8 mouse cellular contexts compared by ENCODE assay signal in the genomic region with DNA sequence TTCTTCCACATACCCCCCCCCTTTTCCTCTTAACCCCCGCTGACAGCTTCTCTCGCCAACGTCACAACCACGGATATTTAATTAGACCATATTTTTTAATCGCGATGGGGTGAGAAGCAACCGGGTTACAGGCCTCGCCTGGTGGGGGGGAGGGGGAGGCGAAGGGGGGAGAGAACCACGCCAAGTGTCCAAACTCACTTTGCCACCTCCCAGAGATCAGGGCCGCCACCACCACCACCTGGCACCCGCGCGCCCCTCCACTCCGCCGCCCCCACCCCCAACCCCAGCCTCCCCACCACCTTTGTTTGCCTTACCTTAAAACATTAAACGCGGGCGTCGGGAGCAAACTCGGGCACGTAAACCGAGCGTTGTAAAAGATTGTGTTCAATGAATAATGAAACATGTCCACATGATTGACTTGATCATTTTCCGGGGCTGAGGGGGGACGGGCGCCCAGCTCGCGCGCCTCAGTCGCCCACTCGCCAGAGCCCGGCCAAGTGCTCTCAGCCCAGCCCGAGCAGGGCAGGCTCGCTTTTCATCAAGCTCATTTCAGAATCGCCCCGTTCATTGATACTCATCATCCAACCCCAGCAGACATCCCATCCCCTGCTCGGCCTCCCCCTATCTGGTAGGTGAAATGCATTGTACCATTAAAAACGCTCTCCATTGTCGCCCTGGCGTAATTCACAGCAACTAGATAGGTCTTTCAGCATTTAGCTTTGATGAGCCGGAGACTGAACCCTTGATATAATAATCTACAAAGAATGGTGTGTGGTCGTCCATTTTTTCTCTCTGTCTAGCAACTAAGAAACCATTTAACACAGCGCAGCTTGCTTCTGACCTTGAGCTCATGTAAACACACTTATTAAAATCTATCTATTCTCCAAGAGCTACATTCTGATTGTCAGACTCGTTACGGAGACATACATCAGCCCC. TPM values are rescaled to one million over a fixed set of nuclear protein-coding genes. Genes with fewer than 3 reads are reported as not detected.
DNase-seq lines count a peak whose midpoint lies in the region; ATAC-seq and TF ChIP-seq lines count a peak whose summit lies in the region.

No protein-coding gene starts in this region.

- H3K9me3 ChIP-seq in lung, embryonic 15.5 days, result no peaks in the 10 kb centered on the region
- no peaks in the 10 kb centered on the region for H3K9me3 ChIP-seq in forebrain, postnatal 0 days (ENCODE audit: low read length)
- no peaks in the 10 kb centered on the region for H3K9me3 ChIP-seq in neural tube, embryonic 15.5 days (replicated peaks)

- peak overlapping the region; percentile 64 for H3K9ac ChIP-seq in lung, embryonic 15.5 days
- H3K9ac ChIP-seq in forebrain, postnatal 0 days, result peak overlapping the region; percentile 52
- peak overlapping the region; percentile 73 for H3K9ac ChIP-seq in neural tube, embryonic 15.5 days (replicated peaks)

- intact Hi-C loops in left cerebral cortex, postnatal 4 days (cut with DNase I), result loop anchor here (5.0 kb wide), 1 partner anchor 395 kb away; no protein-coding TSS in a partner anchor

- peaks cover 41% of the 10 kb centered on the region for H3K4me1 ChIP-seq in lung, embryonic 15.5 days
- H3K4me1 ChIP-seq in cerebellum, adult 2 months (ENCODE audit: control insufficient read depth, insufficient read depth, low read length), result 0 out of 2 replicates have a peak, but pooled peaks cover 3% of the 10 kb centered on the region
- H3K4me1 ChIP-seq in forebrain, postnatal 0 days (ENCODE audit: insufficient read depth), result 0 out of 2 replicates have a peak, but pooled peaks cover 10% of the 10 kb centered on the region
- H3K4me1 ChIP-seq in neural tube, embryonic 15.5 days, result peaks cover 48% of the 10 kb centered on the region

- peak; percentile 32; the same call in 1 of the 2 replicates for TF ChIP-seq POLR2A in cerebellum, adult 2 months (IDR thresholded peaks at IDR 0.05; ENCODE audit: borderline replicate concordance, insufficient read depth, low read length)

- WGBS in lung, embryonic 15.5 days, result 1% methylated on average over 43 of the region's 46 CpGs
- WGBS in cerebellum, adult 2 months, result under 1% methylated on average over 46 of the region's 46 CpGs
- 2% methylated on average over 46 of the region's 46 CpGs for WGBS in forebrain, postnatal 0 days
- under 1% methylated on average over 45 of the region's 46 CpGs for WGBS in neural tube, embryonic 15.5 days

- peak overlapping the region; percentile 60 for H3K4me3 ChIP-seq in lung, embryonic 15.5 days
- H3K4me3 ChIP-seq in cerebellum, adult 2 months (replicated peaks; ENCODE audit: insufficient read depth, low read depth, low read length), result peak overlapping the region; percentile 92
- H3K4me3 ChIP-seq in forebrain, postnatal 0 days (ENCODE audit: low read depth, low read length), result peak overlapping the region; percentile 58
- peak overlapping the region; percentile 66 for H3K4me3 ChIP-seq in neural tube, embryonic 15.5 days (replicated peaks)

- no peaks in the 10 kb centered on the region for H3K36me3 ChIP-seq in lung, embryonic 15.5 days
- no peaks in the 10 kb centered on the region for H3K36me3 ChIP-seq in forebrain, postnatal 0 days (ENCODE audit: insufficient read depth)
- no peaks in the 10 kb centered on the region for H3K36me3 ChIP-seq in neural tube, embryonic 15.5 days

- H3K27ac ChIP-seq in lung, embryonic 15.5 days, result no peak overlapping the region
- peak overlapping the region; percentile 81 for H3K27ac ChIP-seq in cerebellum, adult 2 months (ENCODE audit: insufficient read depth, low read length)
- H3K27ac ChIP-seq in forebrain, postnatal 0 days (ENCODE audit: low read depth, low read length), result peak overlapping the region; percentile 72
- peak overlapping the region; percentile 86 for H3K27ac ChIP-seq in neural tube, embryonic 15.5 days (replicated peaks)

- no peak for DNase-seq in lung, adult 18-20 months
- DNase-seq in cerebellum, adult 2 months, result peak; percentile 72 to 75
- DNase-seq in forebrain, postnatal 0 days, result peak; percentile 63
- DNase-seq in left cerebral cortex, postnatal 4 days, result peak; percentile 69

- ATAC-seq in lung, embryonic 15.5 days (ENCODE audit: borderline replicate concordance, extremely low read depth, low FRiP score, low TSS enrichment), result no peak
- peak; percentile 5; the same call in 1 of the 2 replicates for ATAC-seq in forebrain, postnatal 0 days
- ATAC-seq in neural tube, embryonic 15.5 days (ENCODE audit: low FRiP score), result peak; percentile 20; the same call in 1 of the 2 replicates
- ATAC-seq in activated CD4-positive, CD25-positive, alpha-beta regulatory T cell, adult 4 months, result no peak
- ATAC-seq in megakaryocyte progenitor cell, adult 5-6 weeks (replicated peaks; ENCODE audit: poor library complexity), result no peak

- TF ChIP-seq CTCF in cerebellum, adult 2 months (IDR thresholded peaks at IDR 0.05; ENCODE audit: borderline replicate concordance, insufficient read depth, low read depth, low read length), result no peak
- TF ChIP-seq CTCF in forebrain, postnatal 0 days (IDR thresholded peaks at IDR 0.05; ENCODE audit: low read depth), result no peak

- H3K27me3 ChIP-seq in lung, embryonic 15.5 days, result peaks cover 88% of the 10 kb centered on the region
- H3K27me3 ChIP-seq in cerebellum, adult 2 months (ENCODE audit: control insufficient read depth, insufficient read depth, low read length), result no peaks in the 10 kb centered on the region
- H3K27me3 ChIP-seq in forebrain, postnatal 0 days (ENCODE audit: insufficient read depth, low read length), result peaks cover 10% of the 10 kb centered on the region; the same call in 1 of the 2 replicates
- peaks cover 4% of the 10 kb centered on the region; the same call in 1 of the 2 replicates for H3K27me3 ChIP-seq in neural tube, embryonic 15.5 days (replicated peaks)

- H3K4me2 ChIP-seq in lung, embryonic 15.5 days, result peak overlapping the region; percentile 99
- H3K4me2 ChIP-seq in forebrain, postnatal 0 days (ENCODE audit: low read depth), result peak overlapping the region; percentile 99
- H3K4me2 ChIP-seq in neural tube, embryonic 15.5 days, result peak overlapping the region; percentile 98

RNA-seq across cellular contexts. Expression of a gene that starts 0.8 kb away (rescaled TPM):
- 9.4 and 10.7 TPM in 2 replicates for polyA plus RNA-seq in lung, embryonic 15.5 days (2015; fragmentation: Nextera tagmentation; extraction: Ambion mirVana)
- polyA plus RNA-seq in cerebellum, adult 2 months (2012; rRNA removed), result 38.5 and 40.0 TPM in 2 replicates
- 24.3 and 34.9 TPM in 2 replicates for total RNA-seq in forebrain, postnatal 0 days (2014; rRNA removed)
- polyA plus RNA-seq in forebrain, postnatal 0 days (2015; fragmentation: Nextera tagmentation; extraction: Ambion mirVana), result 8.1 and 17.0 TPM in 2 replicates
- total RNA-seq in left cerebral cortex, postnatal 4 days (2021), result 10 to 100 TPM; 32.5 to 37.6 TPM
- polyA plus RNA-seq in neural tube, embryonic 15.5 days (2015; fragmentation: Nextera tagmentation; extraction: Ambion mirVana), result 27.9 and 34.5 TPM in 2 replicates
- polyA plus RNA-seq in activated CD4-positive, CD25-positive, alpha-beta regulatory T cell, adult 4 months (2017; shearing (Covaris generic)), result under 1 TPM in 1 of 2 experiments, not detected in 1; 0.40 TPM
- total RNA-seq in megakaryocyte progenitor cell, adult 5-6 weeks (2015), result not detected in 2 replicates
- total RNA-seq in megakaryocyte progenitor cell, adult 5-6 weeks (2017), result not detected in 2 replicates

Comparison
In these comparisons a context has a peak if more than half of its experiments do, and no peak if none do; other contexts are left out.
1. ATAC-seq: peak in forebrain, postnatal 0 days (single experiment) and neural tube, embryonic 15.5 days (single experiment); none in lung, embryonic 15.5 days (single experiment), activated CD4-positive, CD25-positive, alpha-beta regulatory T cell, adult 4 months (single experiment) and megakaryocyte progenitor cell, adult 5-6 weeks (single experiment).
2. DNase-seq: peak in cerebellum, adult 2 months (2 of 2), forebrain, postnatal 0 days (single experiment) and left cerebral cortex, postnatal 4 days (single experiment); none in lung, adult 18-20 months (0 of 2).
3. Peak in every context shown above with its lines, with median percentiles within 50 percentile points of each other: H3K4me2 ChIP-seq, H3K4me3 ChIP-seq and H3K9ac ChIP-seq.